Mouse (Mus musculus): ENCODE measurements at regions not wholly inside any gene's neighbourhood (a gene's known extent, or its start where the extent isn't known, plus 50 kb on each side); places are given as distances from the start of the nearest gene placed in this dataset.
"Not testable (repeated sequence)": the region's sequence is repeated elsewhere in the genome, so short reads cannot be mapped to it uniquely, and the experiment has no call there.

- DNase-seq = no peak
- intact Hi-C loops (cut with DNase I) = loop anchor here (10.0 kb wide), 3 partner anchors 501 to 941 kb away; no protein-coding TSS in a partner anchor
- peak overlapping the region; percentile 64 for H3K27ac ChIP-seq
- peak overlapping the region; percentile 26; the same call in 1 of the 2 replicates for H3K4me3 ChIP-seq
- TF ChIP-seq CTCF (IDR thresholded peaks at IDR 0.05) = no peak
Measured at GRCm38 (mm10) chr4:81563574-81563973, 121.0 kb upstream of the Mpdz start.

GRCm38 (mm10) chr4:81561453-81561852, 118.8 kb upstream of the Mpdz start:
- Histone ChIP-seq H3K27ac (peak overlapping the region; percentile 1; the same call in 1 of the 2 replicates), H3K4me3 (no peak overlapping the region)
- TF ChIP-seq CTCF (IDR thresholded peaks at IDR 0.05) = no peak
- no peak for DNase-seq
- intact Hi-C loops (cut with DNase I) = loop anchor here (10.0 kb wide), 3 partner anchors 503 to 943 kb away; no protein-coding TSS in a partner anchor

DNA sequence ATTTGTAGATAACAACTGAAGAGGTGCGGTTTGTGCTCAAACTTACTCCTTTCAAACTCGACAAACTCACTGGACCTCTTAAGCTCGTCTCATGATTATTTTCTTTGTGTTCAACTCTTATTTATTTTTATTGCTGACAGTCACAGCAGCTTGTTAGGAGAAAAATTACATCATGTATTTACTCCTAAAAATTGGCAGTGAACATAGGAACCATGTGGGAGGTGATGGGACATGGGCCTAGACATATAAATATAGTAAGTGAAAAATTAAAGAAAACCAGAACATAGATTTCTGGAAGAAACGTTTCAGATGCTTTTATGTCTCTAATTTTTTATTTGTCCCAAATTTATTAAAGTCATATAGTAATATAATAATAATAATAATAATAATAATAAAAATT, 108.2 kb upstream of the Mpdz start:
- no peak overlapping the region for H3K27ac ChIP-seq
- DNase-seq = no peak
- intact Hi-C loops (cut with DNase I) = no loop called here
- TF ChIP-seq CTCF (IDR thresholded peaks at IDR 0.05) = no peak
- H3K4me3 ChIP-seq = no peak overlapping the region

DNA sequence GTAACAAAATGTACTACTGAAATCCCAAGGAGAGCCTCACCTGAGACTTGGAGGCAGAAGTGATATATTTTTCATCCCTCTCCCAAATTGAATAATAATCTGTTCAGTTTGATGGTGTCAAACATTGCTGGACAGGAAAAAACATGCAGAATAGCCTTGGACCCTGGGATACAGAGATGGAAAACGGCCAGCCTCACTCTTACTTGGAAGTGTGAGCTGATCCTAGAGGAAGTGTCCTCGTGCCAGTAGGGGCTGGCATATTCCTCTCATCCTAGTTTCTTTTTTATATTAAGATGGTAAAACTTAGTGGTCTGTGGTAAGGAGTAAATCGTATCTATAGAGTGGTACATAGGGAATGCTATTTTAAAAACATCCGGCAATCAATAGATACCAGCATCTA, 107.6 kb upstream of the Mpdz start:
- no peak for TF ChIP-seq CTCF (IDR thresholded peaks at IDR 0.05)
- Histone ChIP-seq H3K27ac (no peak overlapping the region), H3K4me3 (no peak overlapping the region)
- DNase-seq = no peak
- intact Hi-C loops (cut with DNase I) = no loop called here

DNA sequence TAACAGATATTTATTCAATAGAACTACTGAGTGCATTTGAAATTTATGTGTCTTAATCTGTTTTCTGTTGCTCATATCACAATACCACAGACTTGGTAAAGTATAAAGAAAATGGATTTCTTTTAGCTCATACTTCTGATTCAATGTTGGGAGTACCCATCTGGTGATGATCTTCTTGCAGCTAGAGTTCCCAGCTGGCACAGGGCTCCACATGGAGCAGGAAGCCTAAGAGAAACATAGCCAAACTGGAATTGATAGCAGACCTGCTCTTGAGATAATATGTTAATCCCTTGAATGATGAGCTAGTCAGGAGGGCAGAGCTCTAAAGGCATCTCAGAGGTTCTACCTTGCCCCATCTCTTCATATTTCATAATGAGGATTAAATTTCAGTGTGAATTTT, 97.9 kb upstream of the Mpdz start:
- Histone ChIP-seq H3K27ac (no peak overlapping the region), H3K4me3 (no peak overlapping the region)
- no peak for TF ChIP-seq CTCF (IDR thresholded peaks at IDR 0.05)
- DNase-seq = no peak
- intact Hi-C loops (cut with DNase I) = no loop called here

- no peak overlapping the region for H3K27ac ChIP-seq
- no peak for TF ChIP-seq CTCF (IDR thresholded peaks at IDR 0.05)
- DNase-seq = no peak
- intact Hi-C loops (cut with DNase I) = no loop called here
- H3K4me3 ChIP-seq = no peak overlapping the region
Measured at GRCm38 (mm10) chr4:81539551-81539950, 96.9 kb upstream of the Mpdz start.

DNA sequence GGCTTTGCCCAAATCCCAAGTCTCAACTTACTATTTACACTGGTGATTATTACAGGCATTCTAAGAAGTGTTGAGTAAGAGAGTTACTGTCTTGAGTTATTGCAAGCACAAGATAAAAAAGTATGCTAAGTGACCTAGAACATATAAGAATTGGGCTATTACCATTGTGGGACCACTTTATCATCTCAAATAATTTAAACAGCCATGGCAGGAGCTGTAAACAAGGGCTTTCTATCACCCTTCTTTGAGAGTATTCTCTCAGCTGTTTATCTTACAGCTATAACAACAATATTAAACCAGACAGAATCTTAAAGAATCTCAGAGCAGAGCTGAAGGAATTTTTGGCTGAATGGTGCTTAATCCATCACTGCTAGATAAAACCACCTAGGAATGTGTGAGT, 94.2 kb upstream of the Mpdz start:
- DNase-seq = no peak
- TF ChIP-seq CTCF (IDR thresholded peaks at IDR 0.05) = no peak
- Histone ChIP-seq H3K27ac (no peak overlapping the region), H3K4me3 (no peak overlapping the region)
- intact Hi-C loops (cut with DNase I) = no loop called here

DNA sequence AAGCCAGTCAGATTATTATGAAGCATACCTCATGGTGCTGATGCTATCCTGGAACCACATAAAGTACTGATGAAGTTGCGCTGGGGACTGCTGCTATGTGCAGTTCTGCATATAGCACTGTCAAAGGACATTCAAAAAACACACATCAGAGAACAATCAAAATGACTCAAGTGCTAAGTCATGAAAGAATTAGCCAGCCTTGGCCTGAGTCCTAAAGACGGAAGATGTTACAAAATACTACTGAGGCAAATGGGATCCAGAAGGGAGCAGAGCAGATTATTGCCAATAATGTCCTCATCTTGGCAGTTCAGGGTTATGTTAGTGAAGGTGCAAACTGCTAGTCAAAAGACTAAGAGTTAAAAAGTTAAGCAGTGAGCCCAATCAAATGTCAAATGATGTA, 87.9 kb upstream of the Mpdz start:
- TF ChIP-seq CTCF (IDR thresholded peaks at IDR 0.05) = no peak
- intact Hi-C loops (cut with DNase I) = no loop called here
- no peak overlapping the region for H3K27ac ChIP-seq
- peak; percentile 45 for DNase-seq
- H3K4me3 ChIP-seq = no peak overlapping the region

- H3K4me3 ChIP-seq; H3K27ac ChIP-seq; intact Hi-C loops (cut with DNase I); DNase-seq: not testable (repeated sequence)
Measured at GRCm38 (mm10) chr4:81519151-81519550, 76.5 kb upstream of the Mpdz start.

DNA sequence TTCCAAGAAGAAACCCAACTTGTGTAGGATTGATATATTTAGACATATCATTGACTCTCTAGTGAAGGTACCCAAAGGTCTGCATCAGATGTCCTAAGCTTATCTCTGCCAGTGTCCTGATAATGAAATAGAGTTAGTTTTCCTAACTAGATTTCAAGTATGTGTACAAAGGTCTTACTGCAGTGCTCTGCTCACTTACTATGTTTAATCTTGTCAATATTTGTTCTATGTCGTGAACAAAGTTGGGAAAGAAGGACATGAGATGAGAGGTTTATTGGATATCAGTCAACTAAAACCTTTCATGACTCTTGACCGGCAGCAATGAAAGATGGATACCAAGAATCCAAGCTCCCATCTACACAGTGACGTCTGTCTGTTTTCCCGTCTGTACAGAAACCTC, 71.9 kb upstream of the Mpdz start:
- no peak for TF ChIP-seq CTCF (IDR thresholded peaks at IDR 0.05)
- no peak for DNase-seq
- Histone ChIP-seq H3K4me3 (no peak overlapping the region), H3K27ac (no peak overlapping the region)
- intact Hi-C loops (cut with DNase I) = no loop called here

DNA sequence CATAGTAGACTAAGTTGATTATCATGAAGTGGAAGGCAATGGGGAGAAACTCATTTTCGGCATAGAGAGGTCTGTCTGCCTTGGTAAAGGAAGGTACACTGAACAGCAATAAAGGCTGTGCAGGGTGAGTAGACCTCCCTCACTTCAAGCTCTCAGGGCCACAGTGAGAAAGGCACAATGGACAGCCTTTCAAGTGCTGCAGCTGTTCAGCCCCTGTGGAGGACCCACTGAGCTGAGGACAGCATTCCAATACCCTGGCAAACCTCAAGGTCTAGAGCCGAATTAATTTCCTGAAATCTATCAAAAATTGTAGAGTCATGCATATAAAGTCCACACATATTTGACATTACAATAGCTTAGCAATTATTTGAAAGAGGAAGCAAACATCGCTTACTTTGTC, 69.8 kb upstream of the Mpdz start:
- no peak for TF ChIP-seq CTCF (IDR thresholded peaks at IDR 0.05)
- intact Hi-C loops (cut with DNase I) = no loop called here
- Histone ChIP-seq H3K4me3 (no peak overlapping the region), H3K27ac (no peak overlapping the region)
- DNase-seq = no peak

DNA sequence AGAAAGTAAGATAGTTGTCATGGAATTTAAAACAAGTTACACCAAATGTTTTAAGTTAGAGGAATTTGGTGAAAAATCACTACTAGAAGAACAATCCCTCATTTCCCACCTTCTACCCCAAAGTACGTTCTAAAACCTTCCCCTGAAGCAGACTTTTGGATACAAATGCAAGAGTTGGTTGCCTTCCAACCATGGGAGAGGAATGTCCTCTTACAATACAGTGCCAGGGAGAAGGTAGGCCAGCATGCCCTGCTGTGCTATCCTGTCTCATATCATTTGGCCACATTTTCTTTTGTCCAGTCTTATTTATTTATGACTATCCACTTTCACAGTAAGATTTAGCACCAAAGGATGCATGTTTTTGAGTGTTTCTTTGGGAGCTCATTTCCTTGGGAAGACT, 66.2 kb upstream of the Mpdz start:
- Histone ChIP-seq H3K4me3 (no peak overlapping the region), H3K27ac (no peak overlapping the region)
- no peak for DNase-seq
- intact Hi-C loops (cut with DNase I) = no loop called here
- TF ChIP-seq CTCF (IDR thresholded peaks at IDR 0.05) = no peak

GRCm38 (mm10) chr4:81506841-81507240, 64.2 kb upstream of the Mpdz start:
- TF ChIP-seq CTCF (IDR thresholded peaks at IDR 0.05) = no peak
- intact Hi-C loops (cut with DNase I) = no loop called here
- H3K4me3 ChIP-seq = no peak overlapping the region

GRCm38 (mm10) chr4:81506306-81506705, 63.7 kb upstream of the Mpdz start:
- Histone ChIP-seq H3K4me3 (no peak overlapping the region), H3K27ac (no peak overlapping the region)
- no peak for TF ChIP-seq CTCF (IDR thresholded peaks at IDR 0.05)
- DNase-seq = no peak
- intact Hi-C loops (cut with DNase I) = no loop called here

More at GRCm38 (mm10) chr4:81506841-81507240, 64.2 kb upstream of the Mpdz start:
- H3K27ac ChIP-seq = no peak overlapping the region
- no peak for DNase-seq

DNA sequence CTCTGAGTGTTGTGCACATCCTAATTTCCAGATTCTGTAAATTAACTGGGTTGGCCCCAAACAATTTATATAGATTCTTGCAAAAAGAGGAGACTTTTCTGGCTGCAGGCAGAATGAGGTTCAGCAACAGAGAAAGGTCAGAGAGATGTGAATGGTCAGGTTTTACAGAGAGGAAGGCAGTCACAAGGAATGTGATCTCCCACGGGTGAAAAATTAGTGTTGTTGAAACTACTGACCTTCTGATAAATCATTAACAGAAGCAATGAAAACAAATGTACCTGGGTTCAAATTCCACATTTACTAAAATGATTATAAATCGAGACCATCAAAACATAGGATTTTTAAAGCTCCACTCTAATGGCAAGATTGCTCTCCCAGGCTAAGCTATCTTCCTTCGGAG, 62.5 kb upstream of the Mpdz start:
- Histone ChIP-seq H3K27ac (no peak overlapping the region), H3K4me3 (no peak overlapping the region)
- TF ChIP-seq CTCF (IDR thresholded peaks at IDR 0.05) = no peak
- intact Hi-C loops (cut with DNase I) = no loop called here
- DNase-seq = no peak

Measured in gastrocnemius, adult 2 months (tissue).